Mouse (Mus musculus): ENCODE measurements around the gene Gm10972.
"Not testable (repeated sequence)": the region's sequence is repeated elsewhere in the genome, so short reads cannot be mapped to it uniquely, and the experiment has no call there.

GRCm38 (mm10) chr3:94689195-94689594 lies 46.3 kb downstream of the Gm10972 start:
- TF ChIP-seq CTCF, EP300 (IDR thresholded peaks at IDR 0.05; ENCODE audit: low read depth): not testable (repeated sequence)

Data from liver, embryonic 14.5 days (tissue).